Comparison of ENCODE assay signal across 8 mouse cellular contexts in genomic region chr13:113793637-113794036, GRCm38 (mm10). TPM values are rescaled to one million over a fixed set of nuclear protein-coding genes. Genes with fewer than 3 reads are reported as not detected.
DNase-seq lines count a peak whose midpoint lies in the region; ATAC-seq and TF ChIP-seq lines count a peak whose summit lies in the region.

No protein-coding gene starts in this region.

- DNase-seq in gastrocnemius, adult 2 months = no peak
- DNase-seq in gastrocnemius, postnatal 25 days = no peak
- DNase-seq in thymus, adult 2 months = no peak
- DNase-seq in thymus, postnatal 36 days = no peak
- DNase-seq in liver, embryonic 13.5 days = no peak
- no peak for DNase-seq in retina, postnatal 1 day
- no peak for DNase-seq in left cerebral cortex, postnatal 14 days (ENCODE audit: low spot score in 2 of 2)
- no peak for DNase-seq in natural killer cell, adult 2 months (ENCODE audit: low spot score in 2 of 2)

- TF ChIP-seq POLR2A in thymus, adult 2 months (IDR thresholded peaks at IDR 0.05; ENCODE audit: control insufficient read depth, extremely low read depth, insufficient read depth, low read length, poor library complexity) = no peak

- H3K4me1 ChIP-seq in thymus, adult 2 months (replicated peaks; ENCODE audit: control insufficient read depth, insufficient read depth, low read length) = peaks cover 12% of the 10 kb centered on the region
- peaks cover 39% of the 10 kb centered on the region for H3K4me1 ChIP-seq in liver, embryonic 13.5 days (replicated peaks)

- H3K9me3 ChIP-seq in liver, embryonic 13.5 days (replicated peaks) = no peaks in the 10 kb centered on the region

- 81% methylated on average over 9 of the region's 9 CpGs for WGBS in thymus, adult 2 months
- 52% methylated on average over 9 of the region's 9 CpGs for WGBS in liver, embryonic 13.5 days (ENCODE audit: insufficient replicate concordance)

- H3K9ac ChIP-seq in liver, embryonic 13.5 days = peak overlapping the region; percentile 91

- H3K27me3 ChIP-seq in thymus, adult 2 months (ENCODE audit: control insufficient read depth, insufficient read depth, low read length) = no peaks in the 10 kb centered on the region
- no peaks in the 10 kb centered on the region for H3K27me3 ChIP-seq in liver, embryonic 13.5 days

- ATAC-seq in liver, embryonic 13.5 days (ENCODE audit: low read depth) = no peak

- no peak for TF ChIP-seq CTCF in gastrocnemius, adult 2 months (IDR thresholded peaks at IDR 0.05)
- TF ChIP-seq CTCF in thymus, adult 2 months (IDR thresholded peaks at IDR 0.05; ENCODE audit: borderline replicate concordance, control insufficient read depth, extremely low read depth, insufficient read depth, low read length, poor library complexity) = no peak

- H3K4me2 ChIP-seq in liver, embryonic 13.5 days = peak overlapping the region; percentile 93

- H3K36me3 ChIP-seq in thymus, adult 2 months (ENCODE audit: control insufficient read depth, insufficient read depth, low read length) = no peaks in the 10 kb centered on the region
- H3K36me3 ChIP-seq in liver, embryonic 13.5 days = no peaks in the 10 kb centered on the region

- H3K27ac ChIP-seq in gastrocnemius, adult 2 months = peak overlapping the region; percentile 96
- H3K27ac ChIP-seq in thymus, adult 2 months (ENCODE audit: control insufficient read depth, insufficient read depth, low read length) = no peak overlapping the region
- peak overlapping the region; percentile 88 for H3K27ac ChIP-seq in liver, embryonic 13.5 days

- intact Hi-C loops in gastrocnemius, adult 2 months (cut with DNase I) = loop anchor here (2.0 to 5.0 kb wide), 2 partner anchors 71 to 101 kb away; no protein-coding TSS in a partner anchor
- intact Hi-C loops in left cerebral cortex, postnatal 14 days (cut with DNase I) = loop anchor here (1.0 to 5.0 kb wide), 2 partner anchors 72 to 101 kb away; no protein-coding TSS in a partner anchor

- peak overlapping the region; percentile 72 for H3K4me3 ChIP-seq in gastrocnemius, adult 2 months
- peak overlapping the region; percentile 59 for H3K4me3 ChIP-seq in thymus, adult 2 months (ENCODE audit: control insufficient read depth, insufficient read depth, low read length)
- peak overlapping the region; percentile 91 for H3K4me3 ChIP-seq in liver, embryonic 13.5 days (replicated peaks)

RNA-seq across cellular contexts. Expression of gene Arl15, which starts 0.7 kb away (rescaled TPM):
- total RNA-seq in gastrocnemius, adult 2 months (2021) = 1 to 10 TPM; 4.6 to 6.2 TPM
- total RNA-seq in gastrocnemius, postnatal 25 days (2021) = 1 to 10 TPM; 4.4 to 6.1 TPM
- 4.9 and 5.5 TPM in 2 replicates for polyA plus RNA-seq in thymus, adult 2 months (2012; rRNA removed)
- polyA plus RNA-seq in liver, embryonic 13.5 days (2015; fragmentation: Nextera tagmentation; extraction: Ambion mirVana) = 2.5 and 2.9 TPM in 2 replicates
- total RNA-seq in left cerebral cortex, postnatal 14 days (2021) = 10 to 100 TPM; 40.5 to 41.8 TPM

Comparison
In these comparisons a context has a peak if more than half of its experiments do, and no peak if none do; other contexts are left out.
1. RNA of gene Arl15, which starts 0.7 kb away (total RNA-seq): 40.5 to 41.8 TPM in left cerebral cortex, postnatal 14 days; 4.6 to 6.2 TPM in gastrocnemius, adult 2 months and 4.4 to 6.1 TPM in gastrocnemius, postnatal 25 days; every median in the first group is over 4 times any median in the second.
2. Peak in every context shown above with its lines, with median percentiles within 50 percentile points of each other: H3K4me3 ChIP-seq.